Mouse (Mus musculus): ENCODE results near the gene Prss36.
A peak's percentile ranks its signal among the peaks of the same experiment; 100 is the strongest.
"Not testable (repeated sequence)": the region's sequence is repeated elsewhere in the genome, so short reads cannot be mapped to it uniquely, and the experiment has no call there.

Prss36 gene

GRCm38 (mm10) chr7:127946470-127947023, at the start of gene Prss36:
TSS of gene Prss36 (minus strand) at chr7:127946725.
- DNase-seq, result no peak

GRCm38 (mm10) chr7:127993341-127993977, 46.9 kb upstream of the Prss36 start, which contains the start of gene Pycard:
TSS of gene Pycard (minus strand) at chr7:127993867.
- DNase-seq, result peak; percentile 57 to 60

GRCm38 (mm10) chr7:127992488-127993340, 46.2 kb upstream of the Prss36 start:
- DNase-seq, result no peak

- DNase-seq, result peak; percentile 52 to 81
These were observed 45.3 kb upstream of the Prss36 start for GRCm38 (mm10) chr7:127991643-127992487.

- no peak for DNase-seq
These were observed 42.4 kb upstream of the Prss36 start for GRCm38 (mm10) chr7:127988904-127989303.

GRCm38 (mm10) chr7:127980606-127981005, 34.1 kb upstream of the Prss36 start:
- DNase-seq, result no peak

- DNase-seq, result no peak
These were observed 32.3 kb upstream of the Prss36 start for GRCm38 (mm10) chr7:127978856-127979255.

- DNase-seq, result no peak
These were observed 27.9 kb upstream of the Prss36 start for GRCm38 (mm10) chr7:127974413-127974930.

GRCm38 (mm10) chr7:127967922-127968828, 21.6 kb upstream of the Prss36 start:
- peak; percentile 70 to 75 for DNase-seq

- peak; percentile 90 to 94 for DNase-seq
These were observed 20.7 kb upstream of the Prss36 start, which contains the start of gene Fus for GRCm38 (mm10) chr7:127967004-127967921. TSS of gene Fus (plus strand) at chr7:127967457.

- DNase-seq, result peak; percentile 15
These were observed 19.9 kb upstream of the Prss36 start for GRCm38 (mm10) chr7:127966371-127966918.

GRCm38 (mm10) chr7:127959364-127959763, 12.8 kb upstream of the Prss36 start:
- peak; percentile 40 to 48 for DNase-seq

- no peak for DNase-seq
These were observed 6.5 kb upstream of the Prss36 start for GRCm38 (mm10) chr7:127952864-127953581.

- DNase-seq, result no peak
These were observed 1.9 kb downstream of the Prss36 start for GRCm38 (mm10) chr7:127944614-127945013.

- DNase-seq, result not testable (repeated sequence)
These were observed 4.4 kb downstream of the Prss36 start for GRCm38 (mm10) chr7:127942097-127942496.

GRCm38 (mm10) chr7:127936216-127936884, 10.2 kb downstream of the Prss36 start:
- no peak for DNase-seq

GRCm38 (mm10) chr7:127935748-127936159, 10.8 kb downstream of the Prss36 start:
- DNase-seq, result no peak

- DNase-seq, result peak; percentile 96
These were observed 11.3 kb downstream of the Prss36 start for GRCm38 (mm10) chr7:127935028-127935722.

Data from kidney, adult 8-10 months (tissue).